Mouse (Mus musculus): Measurements from ENCODE around the gene Gm49358. TPM values are rescaled to one million over a fixed set of nuclear protein-coding genes. Genes with fewer than 3 reads are reported as not detected.

Gene Gm49358
- polyA plus RNA-seq, 1 experiment from 2014 or later = 0.22 TPM

Other genes with a start within 250 kb of the Gm49358 start
- gene Hsp90b1, start 58.5 kb upstream of the Gm49358 start, polyA plus RNA-seq (2014; fragmentation: Nextera tagmentation; extraction: Ambion mirVana) = 476 and 591 TPM in 2 replicates
- gene Ttc41, start 58.2 kb upstream of the Gm49358 start, polyA plus RNA-seq (2014; fragmentation: Nextera tagmentation; extraction: Ambion mirVana) = 1.2 and 1.5 TPM in 2 replicates
- 1.5 and 2.6 TPM in 2 replicates for gene Nt5dc3, start 15.0 kb downstream of the Gm49358 start, polyA plus RNA-seq (2014; fragmentation: Nextera tagmentation; extraction: Ambion mirVana)
- gene Stab2, start 244.1 kb downstream of the Gm49358 start, polyA plus RNA-seq (2014; fragmentation: Nextera tagmentation; extraction: Ambion mirVana) = 1.8 and 3.8 TPM in 2 replicates

All from kidney, embryonic 14.5 days (tissue).